Mouse (Mus musculus): ENCODE results near the gene Cep57l1. TPM values are rescaled to one million over a fixed set of nuclear protein-coding genes. Genes with fewer than 3 reads are reported as not detected.

Gene Cep57l1
- 11.8 and 12.9 TPM in 2 replicates for polyA plus RNA-seq (2014; fragmentation: Nextera tagmentation; extraction: Ambion mirVana)

DNA sequence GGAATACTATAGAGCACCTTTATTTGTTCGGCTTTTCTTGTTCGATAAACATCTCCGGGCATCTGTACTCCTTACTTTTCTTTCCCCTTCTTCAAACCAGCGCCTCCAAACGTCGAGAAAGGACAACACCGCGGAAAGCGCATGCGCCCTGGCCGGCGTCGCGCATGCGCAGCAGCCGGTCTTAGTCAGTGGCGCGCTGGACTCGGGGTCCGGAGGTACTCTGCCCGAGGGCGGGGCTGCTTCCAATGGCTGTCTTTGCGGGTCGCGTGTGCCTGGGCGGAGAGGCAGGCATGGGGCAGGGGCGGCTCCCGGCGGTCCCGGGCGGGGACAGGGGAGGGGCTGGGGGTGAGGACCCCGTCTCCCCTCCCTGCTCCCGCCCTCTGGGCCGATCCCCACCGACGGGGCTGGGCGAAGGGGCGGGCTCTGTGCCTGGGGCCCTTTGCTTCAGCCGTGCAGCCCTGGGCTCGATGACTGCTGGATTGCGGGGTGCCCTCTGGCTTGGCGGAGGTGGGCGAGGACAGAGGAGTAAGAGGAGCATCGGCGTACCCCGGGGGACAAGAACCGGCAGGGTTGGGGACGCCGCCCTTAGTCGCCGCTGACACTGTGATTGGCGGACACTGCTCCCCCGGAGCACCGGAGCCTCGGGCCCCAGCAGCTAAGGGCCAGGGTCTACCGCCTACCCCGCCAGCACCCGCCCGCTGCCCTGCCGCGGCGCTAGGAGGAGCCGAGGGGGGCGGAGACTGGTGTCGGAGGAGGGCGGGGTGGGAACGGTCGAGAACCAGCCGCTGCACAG, at the start of gene Cep57l1, which contains the start of gene Sesn1:
TSS of gene Cep57l1 (minus strand) at position 101 of the 793 bp plus-strand sequence.
TSS of gene Sesn1 (plus strand) at position 165 of the 793 bp plus-strand sequence.
- Histone ChIP-seq H3K4me1 (replicated peaks; ENCODE audit: control insufficient read depth, insufficient read depth, low read length) (peaks cover 34% of the 10 kb centered on the region), H3K9me3 (ENCODE audit: control insufficient read depth, low read length) (no peaks in the 10 kb centered on the region), H3K27ac (peak within 1 kb of the TSS; percentile 93), H3K27me3 (ENCODE audit: control insufficient read depth, insufficient read depth, low read length) (no peaks in the 10 kb centered on the region), H3K4me2 (replicated peaks) (peak within 1 kb of the TSS; percentile 63), H3K4me3 (replicated peaks; ENCODE audit: low read length) (peak within 1 kb of the TSS; percentile 96), H3K36me3 (replicated peaks; ENCODE audit: control insufficient read depth, insufficient read depth) (no peaks in the 10 kb centered on the region), H3K9ac (peak within 1 kb of the TSS; percentile 85)
- ATAC-seq (ENCODE audit: low FRiP score) (peak; percentile 95), DNase-seq (ENCODE audit: low spot score) (peak; percentile 98)
- WGBS: under 1% methylated on average over 69 of the region's 69 CpGs

DNA sequence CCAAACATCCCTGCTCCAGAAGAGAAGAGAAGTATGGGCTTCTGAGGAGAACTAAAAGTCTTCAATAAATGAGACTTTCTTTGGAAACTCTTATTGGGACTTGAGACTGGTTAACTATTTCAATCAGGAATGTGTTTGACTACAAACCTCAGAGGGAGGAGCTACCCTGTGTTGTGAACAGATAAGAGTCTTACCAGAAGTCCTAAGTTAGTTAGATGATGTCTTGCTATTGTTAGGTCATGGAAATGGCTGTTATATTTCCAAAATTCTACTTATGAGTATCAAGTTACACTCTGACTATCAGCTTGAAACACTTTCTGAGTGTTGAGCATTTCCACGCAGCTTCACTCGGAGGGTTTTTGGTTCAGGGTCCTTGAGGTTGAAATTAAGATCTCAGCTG, 39.0 kb upstream of the Cep57l1 start:
- 94% methylated on average over 2 of the region's 2 CpGs for WGBS
- Histone ChIP-seq H3K4me2 (replicated peaks) (no peak overlapping the region), H3K9ac (no peak overlapping the region), H3K36me3 (replicated peaks; ENCODE audit: control insufficient read depth, insufficient read depth) (no peaks in the 10 kb centered on the region), H3K4me3 (replicated peaks; ENCODE audit: low read length) (no peak overlapping the region), H3K27me3 (ENCODE audit: control insufficient read depth, insufficient read depth, low read length) (no peaks in the 10 kb centered on the region), H3K9me3 (ENCODE audit: control insufficient read depth, low read length) (no peaks in the 10 kb centered on the region), H3K27ac (no peak overlapping the region), H3K4me1 (replicated peaks; ENCODE audit: control insufficient read depth, insufficient read depth, low read length) (no peaks in the 10 kb centered on the region)
- DNase-seq (ENCODE audit: low spot score) (no peak), ATAC-seq (ENCODE audit: low FRiP score) (no peak)

DNA sequence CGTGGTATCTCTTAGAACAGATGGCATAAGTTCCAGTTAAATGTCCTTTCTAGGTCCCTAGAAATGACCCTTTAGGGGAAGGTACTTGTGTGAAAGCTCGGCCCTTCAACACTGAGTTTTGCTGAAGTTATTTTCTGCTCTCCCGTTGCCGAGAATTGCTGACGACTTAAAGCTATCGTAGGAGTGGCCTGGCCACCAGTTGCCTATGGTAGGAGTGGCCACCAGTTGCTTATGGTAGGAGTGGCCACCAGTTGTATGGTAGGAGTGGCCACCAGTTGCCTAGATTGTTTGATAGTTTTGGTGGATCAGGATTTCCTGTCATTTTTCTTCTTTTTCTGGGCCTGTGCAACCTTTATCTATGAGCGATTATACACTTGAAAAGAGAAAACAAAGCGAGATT, 38.1 kb upstream of the Cep57l1 start:
- ATAC-seq (ENCODE audit: low FRiP score) (no peak), DNase-seq (ENCODE audit: low spot score) (no peak)
- no peaks in the 10 kb centered on the region for H3K4me1 ChIP-seq (replicated peaks; ENCODE audit: control insufficient read depth, insufficient read depth, low read length)
- no peak overlapping the region for H3K27ac ChIP-seq
- H3K9ac ChIP-seq: no peak overlapping the region
- H3K9me3 ChIP-seq (ENCODE audit: control insufficient read depth, low read length): no peaks in the 10 kb centered on the region
- no peak overlapping the region for H3K4me2 ChIP-seq (replicated peaks)
- H3K4me3 ChIP-seq (replicated peaks; ENCODE audit: low read length): no peak overlapping the region
- 93% methylated on average over 8 of the region's 8 CpGs for WGBS
- no peaks in the 10 kb centered on the region for H3K27me3 ChIP-seq (ENCODE audit: control insufficient read depth, insufficient read depth, low read length)
- no peaks in the 10 kb centered on the region for H3K36me3 ChIP-seq (replicated peaks; ENCODE audit: control insufficient read depth, insufficient read depth)

DNA sequence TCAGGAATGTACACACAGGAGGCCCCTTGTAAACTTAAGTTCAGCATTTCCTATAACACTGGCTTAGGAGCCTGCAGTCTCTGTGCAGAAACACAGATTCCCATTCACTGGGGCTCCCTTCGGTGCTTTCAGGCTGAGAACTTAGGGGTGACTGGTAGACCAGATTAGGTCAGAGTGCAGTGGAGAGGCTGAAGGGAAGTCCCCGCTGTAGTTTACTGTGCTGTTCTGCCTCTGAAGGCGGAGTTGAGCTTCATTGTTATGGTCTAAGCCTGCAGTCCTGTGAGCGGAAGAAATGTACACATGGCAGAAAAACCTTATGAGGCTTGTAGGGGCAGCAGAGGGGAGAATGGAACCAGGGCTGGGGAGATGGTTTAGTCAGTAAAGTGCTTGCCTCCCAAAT, 29.2 kb upstream of the Cep57l1 start:
- Histone ChIP-seq H3K9ac (no peak overlapping the region), H3K4me2 (replicated peaks) (no peak overlapping the region), H3K27ac (no peak overlapping the region), H3K4me1 (replicated peaks; ENCODE audit: control insufficient read depth, insufficient read depth, low read length) (no peaks in the 10 kb centered on the region), H3K36me3 (replicated peaks; ENCODE audit: control insufficient read depth, insufficient read depth) (no peaks in the 10 kb centered on the region), H3K9me3 (ENCODE audit: control insufficient read depth, low read length) (0 out of 2 replicates have a peak, but pooled peaks cover 3% of the 10 kb centered on the region), H3K4me3 (replicated peaks; ENCODE audit: low read length) (no peak overlapping the region), H3K27me3 (ENCODE audit: control insufficient read depth, insufficient read depth, low read length) (no peaks in the 10 kb centered on the region)
- no peak for DNase-seq (ENCODE audit: low spot score)
- no peak for ATAC-seq (ENCODE audit: low FRiP score)
- 80% methylated on average over 4 of the region's 4 CpGs for WGBS

DNA sequence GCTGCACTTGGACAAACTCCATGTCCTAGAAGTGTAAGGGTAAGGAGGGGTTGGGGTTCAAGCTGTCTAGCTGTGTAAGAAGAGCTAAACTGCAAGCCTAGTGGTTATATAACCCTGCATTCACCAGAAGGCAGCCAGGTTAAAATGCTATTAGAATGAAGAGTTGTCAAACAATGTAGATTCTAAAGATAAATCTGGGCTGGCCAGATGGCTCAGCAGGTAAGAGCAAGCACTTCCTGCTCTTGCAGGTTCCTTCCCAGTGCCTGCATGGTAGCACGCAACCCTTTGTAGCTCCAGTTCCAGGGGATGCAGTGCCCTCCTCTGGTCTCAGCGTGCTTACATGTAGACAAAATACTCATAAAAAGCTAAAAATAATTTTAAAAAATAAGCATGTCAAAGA, 24.5 kb upstream of the Cep57l1 start:
- Histone ChIP-seq H3K4me2 (replicated peaks) (no peak overlapping the region), H3K9ac (no peak overlapping the region), H3K4me3 (replicated peaks; ENCODE audit: low read length) (no peak overlapping the region), H3K36me3 (replicated peaks; ENCODE audit: control insufficient read depth, insufficient read depth) (no peaks in the 10 kb centered on the region), H3K27ac (no peak overlapping the region), H3K9me3 (ENCODE audit: control insufficient read depth, low read length) (no peaks in the 10 kb centered on the region), H3K27me3 (ENCODE audit: control insufficient read depth, insufficient read depth, low read length) (no peaks in the 10 kb centered on the region), H3K4me1 (replicated peaks; ENCODE audit: control insufficient read depth, insufficient read depth, low read length) (no peaks in the 10 kb centered on the region)
- no peak for ATAC-seq (ENCODE audit: low FRiP score)
- WGBS: 89% methylated on average over 2 of the region's 2 CpGs
- DNase-seq (ENCODE audit: low spot score): no peak

DNA sequence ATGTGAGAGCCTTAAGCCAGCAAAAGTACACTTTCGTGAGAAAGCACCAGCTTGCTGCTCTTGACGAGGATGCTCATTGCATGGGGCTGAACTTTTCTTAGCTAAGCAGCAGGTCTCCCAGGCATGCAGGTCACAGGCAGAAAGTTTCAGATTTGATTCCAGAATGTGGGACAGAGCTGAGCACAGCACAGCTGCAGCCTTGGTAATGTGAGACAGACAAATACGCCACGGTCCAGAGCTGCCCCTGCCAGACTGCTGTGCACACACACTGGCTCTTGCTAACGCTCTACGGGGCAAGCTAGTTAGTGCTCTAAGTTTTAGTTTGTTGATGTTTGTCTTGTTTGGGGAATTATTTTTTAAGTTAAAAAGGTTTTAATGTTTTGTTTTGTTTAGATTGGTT, 22.5 kb upstream of the Cep57l1 start:
- no peaks in the 10 kb centered on the region for H3K9me3 ChIP-seq (ENCODE audit: control insufficient read depth, low read length)
- no peaks in the 10 kb centered on the region for H3K27me3 ChIP-seq (ENCODE audit: control insufficient read depth, insufficient read depth, low read length)
- H3K27ac ChIP-seq: no peak overlapping the region
- 78% methylated on average over 6 of the region's 6 CpGs for WGBS
- no peaks in the 10 kb centered on the region for H3K4me1 ChIP-seq (replicated peaks; ENCODE audit: control insufficient read depth, insufficient read depth, low read length)
- no peak for DNase-seq (ENCODE audit: low spot score)
- no peak overlapping the region for H3K4me2 ChIP-seq (replicated peaks)
- no peak overlapping the region for H3K9ac ChIP-seq
- H3K4me3 ChIP-seq (replicated peaks; ENCODE audit: low read length): no peak overlapping the region
- ATAC-seq (ENCODE audit: low FRiP score): no peak
- no peaks in the 10 kb centered on the region for H3K36me3 ChIP-seq (replicated peaks; ENCODE audit: control insufficient read depth, insufficient read depth)

GRCm38 (mm10) chr10:41830851-41831522, 21.3 kb upstream of the Cep57l1 start:
- no peaks in the 10 kb centered on the region for H3K36me3 ChIP-seq (replicated peaks; ENCODE audit: control insufficient read depth, insufficient read depth)
- WGBS: 57% methylated on average over 9 of the region's 9 CpGs
- no peak overlapping the region for H3K4me3 ChIP-seq (replicated peaks; ENCODE audit: low read length)
- ATAC-seq (ENCODE audit: low FRiP score): no peak
- no peaks in the 10 kb centered on the region for H3K9me3 ChIP-seq (ENCODE audit: control insufficient read depth, low read length)
- no peak overlapping the region for H3K4me2 ChIP-seq (replicated peaks)
- no peak overlapping the region for H3K27ac ChIP-seq
- no peaks in the 10 kb centered on the region for H3K4me1 ChIP-seq (replicated peaks; ENCODE audit: control insufficient read depth, insufficient read depth, low read length)
- H3K9ac ChIP-seq: no peak overlapping the region
- peak; percentile 87 for DNase-seq (ENCODE audit: low spot score)
- no peaks in the 10 kb centered on the region for H3K27me3 ChIP-seq (ENCODE audit: control insufficient read depth, insufficient read depth, low read length)

GRCm38 (mm10) chr10:41830445-41830844, 20.8 kb upstream of the Cep57l1 start:
- 69% methylated on average over 4 of the region's 4 CpGs for WGBS
- Histone ChIP-seq H3K4me1 (replicated peaks; ENCODE audit: control insufficient read depth, insufficient read depth, low read length) (no peaks in the 10 kb centered on the region), H3K27ac (no peak overlapping the region), H3K4me2 (replicated peaks) (no peak overlapping the region), H3K36me3 (replicated peaks; ENCODE audit: control insufficient read depth, insufficient read depth) (no peaks in the 10 kb centered on the region), H3K27me3 (ENCODE audit: control insufficient read depth, insufficient read depth, low read length) (no peaks in the 10 kb centered on the region), H3K9me3 (ENCODE audit: control insufficient read depth, low read length) (no peaks in the 10 kb centered on the region), H3K4me3 (replicated peaks; ENCODE audit: low read length) (no peak overlapping the region), H3K9ac (no peak overlapping the region)
- DNase-seq (ENCODE audit: low spot score): no peak
- ATAC-seq (ENCODE audit: low FRiP score): no peak

DNA sequence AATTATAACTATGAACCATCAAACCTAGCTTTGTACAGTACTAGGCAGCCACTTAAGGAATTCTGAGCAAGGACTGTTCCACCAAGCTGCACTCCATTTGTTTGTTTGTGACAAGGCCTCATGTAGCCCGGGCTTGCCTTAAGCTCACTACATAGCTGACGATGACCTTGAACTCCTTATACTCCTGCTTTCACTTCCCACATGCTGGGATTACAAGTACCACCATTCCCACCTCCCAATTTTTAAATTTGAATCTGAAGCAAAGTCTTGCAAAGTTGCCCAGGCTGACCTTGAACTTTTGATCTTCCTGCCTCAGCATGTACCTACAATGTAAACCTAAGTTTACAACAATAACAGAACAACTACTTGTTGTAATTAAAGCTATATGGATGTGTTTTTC, 20.3 kb upstream of the Cep57l1 start:
- no peaks in the 10 kb centered on the region for H3K4me1 ChIP-seq (replicated peaks; ENCODE audit: control insufficient read depth, insufficient read depth, low read length)
- WGBS: 91% methylated on average over 2 of the region's 2 CpGs
- ATAC-seq (ENCODE audit: low FRiP score): no peak

More for the DNA sequence above, 20.3 kb upstream of the Cep57l1 start:
- H3K9me3 ChIP-seq (ENCODE audit: control insufficient read depth, low read length): no peaks in the 10 kb centered on the region
- H3K9ac ChIP-seq: no peak overlapping the region
- no peak for DNase-seq (ENCODE audit: low spot score)
- no peak overlapping the region for H3K27ac ChIP-seq
- H3K4me2 ChIP-seq (replicated peaks): no peak overlapping the region
- H3K36me3 ChIP-seq (replicated peaks; ENCODE audit: control insufficient read depth, insufficient read depth): no peaks in the 10 kb centered on the region
- no peaks in the 10 kb centered on the region for H3K27me3 ChIP-seq (ENCODE audit: control insufficient read depth, insufficient read depth, low read length)
- H3K4me3 ChIP-seq (replicated peaks; ENCODE audit: low read length): no peak overlapping the region
